Mouse (Mus musculus): Measurements from ENCODE around the gene Rem2. TPM values are rescaled to one million over a fixed set of nuclear protein-coding genes. Genes with fewer than 3 reads are reported as not detected.

Rem2 gene
- total and polyA plus RNA-seq, 3 experiments = 4.8 to 38.8 TPM; not detected in 1

- Histone ChIP-seq H3K4me1 (ENCODE audit: control insufficient read depth in 1 of 2, insufficient read depth in 2 of 2, low read length in 2 of 2) (peaks cover 22 to 40% of the 10 kb centered on the region in 2 experiments), H3K4me3 (ENCODE audit: control insufficient read depth in 1 of 2, insufficient read depth in 1 of 2, low read depth in 2 of 2, low read length in 2 of 2) (no peak overlapping the region), H3K9ac (ENCODE audit: control insufficient read depth, low read depth, low read length, poor library complexity, severe bottlenecking) (no peak overlapping the region), H3K36me3 (ENCODE audit: control insufficient read depth in 1 of 2, insufficient read depth in 2 of 2, low read length in 2 of 2) (peaks cover 0 to 38% of the 10 kb centered on the region in 2 experiments; a peak in 2 of 4 replicates), H3K79me2 (ENCODE audit: control insufficient read depth, insufficient read depth, low read length, poor library complexity) (no peaks in the 10 kb centered on the region), H3K27me3 (ENCODE audit: control insufficient read depth in 1 of 2, insufficient read depth in 2 of 2, low read length in 2 of 2) (no peaks in the 10 kb centered on the region), H3K27ac (ENCODE audit: control insufficient read depth, low read depth, low read length) (no peak overlapping the region), H3K9me3 (replicated peaks; ENCODE audit: insufficient read depth, low read length) (no peaks in the 10 kb centered on the region)
- DNase-seq (ENCODE audit: low read depth, low spot score) = no peak
- TF ChIP-seq USF1 (IDR thresholded peaks at IDR 0.05; ENCODE audit: low read depth, low read length) (no peak), ETS1 (IDR thresholded peaks at IDR 0.05; ENCODE audit: low read depth, low read length) (no peak), BHLHE40 (IDR thresholded peaks at IDR 0.05; ENCODE audit: borderline replicate concordance, low read depth, low read length) (no peak), GABPA (IDR thresholded peaks at IDR 0.05; ENCODE audit: low read depth, low read length) (no peak), CTCF (IDR thresholded peaks at IDR 0.05 in 2 of 3, conservative IDR thresholded peaks at IDR 0.05 in 1 of 3; ENCODE audit: control insufficient read depth in 1 of 3, insufficient read depth in 1 of 3, low read depth in 2 of 3, low read length in 3 of 3, poor library complexity in 1 of 3, severe bottlenecking in 1 of 3) (no peak), TAL1 (IDR thresholded peaks at IDR 0.05; ENCODE audit: low read length) (no peak), ZKSCAN1 (IDR thresholded peaks at IDR 0.05; ENCODE audit: low read depth, low read length) (no peak)
These were observed 3.6 kb downstream of the Rem2 start for GRCm38 (mm10) chr14:54479451-54479920.

DNA sequence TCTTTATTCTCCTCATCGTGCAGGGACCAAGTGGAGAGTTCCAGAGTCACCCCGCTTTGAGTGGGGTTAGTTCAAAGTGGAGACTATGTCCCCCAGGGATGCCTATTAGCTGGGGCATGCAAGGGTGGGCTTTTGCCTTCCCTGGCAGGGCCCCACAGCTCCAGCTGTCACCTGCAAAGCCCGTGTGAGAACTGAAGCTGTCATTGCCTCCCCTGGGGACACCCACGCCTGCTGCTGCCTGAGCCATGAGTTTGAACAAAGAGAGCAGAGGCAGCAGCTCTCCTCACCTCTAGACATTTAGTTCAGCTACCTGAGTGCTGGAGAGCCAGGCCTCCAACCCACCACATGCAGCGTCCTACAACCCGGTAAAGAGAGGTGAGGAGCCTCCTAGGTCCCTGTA lies 4.8 kb downstream of the Rem2 start:
- Histone ChIP-seq H3K4me3 (ENCODE audit: control insufficient read depth in 1 of 2, insufficient read depth in 1 of 2, low read depth in 2 of 2, low read length in 2 of 2) (no peak overlapping the region), H3K27ac (ENCODE audit: control insufficient read depth, low read depth, low read length) (no peak overlapping the region), H3K4me1 (ENCODE audit: control insufficient read depth in 1 of 2, insufficient read depth in 2 of 2, low read length in 2 of 2) (peaks cover 28 to 44% of the 10 kb centered on the region in 2 experiments), H3K27me3 (ENCODE audit: control insufficient read depth in 1 of 2, insufficient read depth in 2 of 2, low read length in 2 of 2) (no peaks in the 10 kb centered on the region), H3K79me2 (ENCODE audit: control insufficient read depth, insufficient read depth, low read length, poor library complexity) (no peaks in the 10 kb centered on the region), H3K36me3 (ENCODE audit: control insufficient read depth in 1 of 2, insufficient read depth in 2 of 2, low read length in 2 of 2) (peaks cover 0 to 42% of the 10 kb centered on the region in 2 experiments; a peak in 2 of 4 replicates), H3K9me3 (replicated peaks; ENCODE audit: insufficient read depth, low read length) (no peaks in the 10 kb centered on the region), H3K9ac (ENCODE audit: control insufficient read depth, low read depth, low read length, poor library complexity, severe bottlenecking) (no peak overlapping the region)
- no peak for TF ChIP-seq POLR2AphosphoS5 (IDR thresholded peaks at IDR 0.05; ENCODE audit: borderline replicate concordance, low read depth, low read length)
- no peak for TF ChIP-seq UBTF (IDR thresholded peaks at IDR 0.05; ENCODE audit: borderline replicate concordance, insufficient read depth, low read depth, low read length)
- TF ChIP-seq SIN3A (IDR thresholded peaks at IDR 0.05; ENCODE audit: low read length) = no peak
- no peak for TF ChIP-seq MXI1 (IDR thresholded peaks at IDR 0.05; ENCODE audit: low read depth, low read length)
- no peak for DNase-seq (ENCODE audit: low read depth, low spot score)

GRCm38 (mm10) chr14:54481402-54481801 lies 5.5 kb downstream of the Rem2 start:
- H3K4me3 ChIP-seq (ENCODE audit: control insufficient read depth in 1 of 2, insufficient read depth in 1 of 2, low read depth in 2 of 2, low read length in 2 of 2) = no peak overlapping the region
- TF ChIP-seq USF1 (IDR thresholded peaks at IDR 0.05; ENCODE audit: low read depth, low read length) (no peak), EP300 (IDR thresholded peaks at IDR 0.05; ENCODE audit: low read depth in 1 of 2, low read length in 2 of 2) (peak in 1 of 2 experiments; percentile 53; a peak in 2 of 4 replicates)

More at GRCm38 (mm10) chr14:54481402-54481801, 5.5 kb downstream of the Rem2 start:
- Histone ChIP-seq H3K36me3 (ENCODE audit: control insufficient read depth in 1 of 2, insufficient read depth in 2 of 2, low read length in 2 of 2) (peaks cover 0 to 47% of the 10 kb centered on the region in 2 experiments; a peak in 2 of 4 replicates), H3K9ac (ENCODE audit: control insufficient read depth, low read depth, low read length, poor library complexity, severe bottlenecking) (0 out of 2 replicates have a peak overlapping the region, but pooled peaks have one; percentile 15), H3K4me1 (ENCODE audit: control insufficient read depth in 1 of 2, insufficient read depth in 2 of 2, low read length in 2 of 2) (peaks cover 27 to 43% of the 10 kb centered on the region in 2 experiments), H3K79me2 (ENCODE audit: control insufficient read depth, insufficient read depth, low read length, poor library complexity) (no peaks in the 10 kb centered on the region), H3K9me3 (replicated peaks; ENCODE audit: insufficient read depth, low read length) (no peaks in the 10 kb centered on the region), H3K27me3 (ENCODE audit: control insufficient read depth in 1 of 2, insufficient read depth in 2 of 2, low read length in 2 of 2) (no peaks in the 10 kb centered on the region), H3K27ac (ENCODE audit: control insufficient read depth, low read depth, low read length) (peak overlapping the region; percentile 60)
- DNase-seq (ENCODE audit: low read depth, low spot score) = peak; percentile 71

Data from MEL (cell line).